Mouse (Mus musculus) layer of hippocampus, adult 9-11 months (tissue): Measurements from ENCODE around the gene Mup22.
"Not testable (repeated sequence)": the region's sequence is repeated elsewhere in the genome, so short reads cannot be mapped to it uniquely, and the experiment has no call there.

ENCODE experiments used
- DNase-seq: peaks from one replicate; pipeline ENCODE4 v3.0.0; 2022

Gene Mup22

GRCm38 (mm10) chr4:60821363-60821762, at the start of gene Mup22:
TSS of gene Mup22 (minus strand) at chr4:60821463.
- not testable (repeated sequence) for DNase-seq

- not testable (repeated sequence) for DNase-seq
These were observed 19.6 kb upstream of the Mup22 start for GRCm38 (mm10) chr4:60840889-60841288.
